Mouse (Mus musculus) ovary, adult 18-20 months (tissue): ENCODE data around the gene Cd200.

ENCODE experiments used
- DNase-seq: peaks from one replicate; pipeline ENCODE4 v3.0.0; 2022; ENCODE audit warnings: low spot score, mixed read lengths

Gene Cd200

DNA sequence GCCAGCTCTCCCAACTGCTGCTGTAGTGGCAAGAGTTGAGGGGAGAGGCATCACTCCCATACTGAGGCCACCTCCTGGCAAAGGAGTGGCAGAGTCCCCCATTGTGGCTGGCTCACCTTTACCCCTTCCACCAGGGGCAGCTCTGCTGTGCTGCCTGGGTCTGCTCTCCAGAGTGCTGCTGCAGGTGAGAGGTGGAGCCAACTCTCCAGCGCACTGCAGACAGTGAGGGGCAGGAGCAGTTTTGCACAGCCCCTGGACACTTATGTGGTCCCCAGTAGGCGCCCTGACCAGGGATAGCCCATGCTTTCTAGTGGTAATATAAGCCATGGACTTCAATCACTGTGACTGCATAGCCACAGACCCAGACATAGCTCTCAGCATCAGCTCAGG lies 74.5 kb downstream of the Cd200 start:
- DNase-seq = no peak

DNA sequence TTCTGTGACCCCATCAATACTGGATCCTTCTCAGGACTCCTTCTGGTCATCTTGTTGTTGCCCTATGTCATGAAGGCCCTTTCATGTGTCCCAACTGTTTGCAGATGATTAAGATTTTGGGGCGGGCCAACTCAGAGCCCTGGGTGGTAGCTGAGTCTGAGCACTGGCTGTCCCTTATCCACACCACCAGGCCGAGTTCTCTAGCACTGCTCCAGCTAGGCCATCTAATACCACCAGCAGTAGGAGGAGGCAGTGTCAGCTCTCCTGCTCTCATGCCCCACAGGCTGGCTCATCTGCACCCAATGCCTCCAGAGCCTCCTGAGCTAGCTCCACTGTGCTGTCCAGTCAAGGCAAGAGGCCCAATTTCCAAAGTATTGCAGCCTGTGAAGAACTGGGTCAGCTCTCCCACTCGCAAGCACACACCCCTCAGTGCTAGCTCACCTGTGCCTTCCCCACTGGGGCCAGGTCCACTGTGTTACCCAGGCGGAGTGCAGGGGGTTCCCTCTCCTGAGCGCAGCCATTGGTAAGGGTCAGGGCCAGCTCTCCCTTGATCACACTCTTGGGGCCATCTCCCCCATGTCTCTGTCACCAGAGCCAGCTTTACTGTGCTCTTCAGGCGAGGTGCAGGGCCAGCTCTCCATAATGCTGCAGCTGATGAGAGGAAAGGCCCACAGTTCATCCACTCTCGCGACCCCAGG lies 75.0 kb downstream of the Cd200 start:
- DNase-seq = no peak

DNA sequence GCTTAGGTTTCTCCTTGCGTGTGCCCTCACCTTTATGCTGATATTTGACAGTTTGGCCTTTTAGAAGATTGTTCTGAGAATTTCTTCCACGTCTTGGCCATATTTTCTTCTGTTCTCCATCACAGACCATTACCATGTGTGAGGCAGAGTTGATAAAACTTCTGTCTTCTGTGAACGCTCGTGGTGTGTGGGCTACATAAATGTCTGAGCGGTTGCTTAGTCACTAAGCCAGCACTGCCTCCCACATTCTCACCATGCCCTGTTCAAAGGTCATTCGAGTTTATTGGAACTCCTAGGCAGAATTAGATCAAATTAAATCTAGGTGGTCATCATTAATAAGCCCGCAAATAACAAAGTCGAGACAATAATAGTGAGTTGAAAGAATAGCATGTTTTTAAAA lies 76.3 kb downstream of the Cd200 start:
- DNase-seq = no peak
